20 mouse cellular contexts compared by ENCODE assay signal in genomic region chr10:13270270-13270669, GRCm38 (mm10).
A peak's percentile ranks its signal among the peaks of the same experiment; 100 is the strongest.
DNase-seq lines count a peak whose midpoint lies in the region; ATAC-seq and TF ChIP-seq lines count a peak whose summit lies in the region.
"Had no signal": no experiment of that assay in that cellular context is flagged by ENCODE, and none has a peak within 500 bp of the region (broad histone marks: within the 10 kb centered on the region; RNA-seq: fewer than 3 reads in every experiment).

No protein-coding gene starts in this region.

- peaks cover 34% of the 10 kb centered on the region for H3K4me1 ChIP-seq in heart, embryonic 13.5 days
- H3K4me1 ChIP-seq in lung, embryonic 16.5 days (replicated peaks; ENCODE audit: control insufficient read depth, insufficient read depth, low read length): 0 out of 2 replicates have a peak, but pooled peaks cover 2% of the 10 kb centered on the region
- 0 out of 2 replicates have a peak, but pooled peaks cover 2% of the 10 kb centered on the region for H3K4me1 ChIP-seq in limb, embryonic 13.5 days
- H3K4me1 ChIP-seq in stomach, postnatal 0 days (replicated peaks; ENCODE audit: control insufficient read depth, insufficient read depth): no peaks in the 10 kb centered on the region
- no peaks in the 10 kb centered on the region for H3K4me1 ChIP-seq in midbrain, embryonic 15.5 days
- H3K4me1 ChIP-seq: embryonic facial prominence, embryonic 12.5 days; hindbrain, embryonic 15.5 days had no signal

- no peak overlapping the region for H3K4me2 ChIP-seq in heart, embryonic 13.5 days
- H3K4me2 ChIP-seq in lung, embryonic 16.5 days (ENCODE audit: low read depth, low read length): no peak overlapping the region
- no peak overlapping the region for H3K4me2 ChIP-seq in limb, embryonic 13.5 days (replicated peaks)
- 0 out of 2 replicates have a peak overlapping the region, but pooled peaks have one; percentile 0 for H3K4me2 ChIP-seq in stomach, postnatal 0 days (replicated peaks; ENCODE audit: low read depth)
- H3K4me2 ChIP-seq in midbrain, embryonic 15.5 days: no peak overlapping the region
- H3K4me2 ChIP-seq: embryonic facial prominence, embryonic 12.5 days; heart, embryonic 11.5 days; hindbrain, embryonic 15.5 days had no signal

- DNase-seq in heart, postnatal 14 days: no peak
- DNase-seq in lung, postnatal 4 days: no peak
- no peak for DNase-seq in stomach, postnatal 0 days (ENCODE audit: low spot score)
- no peak for DNase-seq in testis, postnatal 10 days (ENCODE audit: low spot score)
- DNase-seq: adrenal gland, postnatal 10 days; cerebellum, adult 11-12 months; cerebellum, adult 9-10 months; cerebellum, postnatal 25 days; gastrocnemius, postnatal 10 days; heart, adult 2 months; heart, postnatal 36 days had no signal

- intact Hi-C loops in heart, postnatal 14 days (cut with DNase I): no loop called here

- no peak for TF ChIP-seq CTCF in stomach, postnatal 0 days (IDR thresholded peaks at IDR 0.05; ENCODE audit: low read depth)

- H3K27me3 ChIP-seq in heart, embryonic 13.5 days (replicated peaks): no peaks in the 10 kb centered on the region
- H3K27me3 ChIP-seq in lung, embryonic 16.5 days (ENCODE audit: control insufficient read depth, insufficient read depth, low read depth, low read length): no peaks in the 10 kb centered on the region
- H3K27me3 ChIP-seq in limb, embryonic 13.5 days: no peaks in the 10 kb centered on the region
- no peaks in the 10 kb centered on the region for H3K27me3 ChIP-seq in stomach, postnatal 0 days (ENCODE audit: control insufficient read depth, insufficient read depth, low read length)
- no peaks in the 10 kb centered on the region for H3K27me3 ChIP-seq in midbrain, embryonic 15.5 days (replicated peaks)
- H3K27me3 ChIP-seq: CH12.LX; embryonic facial prominence, embryonic 12.5 days; hindbrain, embryonic 15.5 days had no signal

- no peak for ATAC-seq in heart, embryonic 13.5 days (ENCODE audit: extremely low read depth, insufficient number of reproducible peaks, low FRiP score, low TSS enrichment)
- peak; percentile 41; the same call in 1 of the 2 replicates for ATAC-seq in lung, embryonic 16.5 days (ENCODE audit: low read depth)
- no peak for ATAC-seq in limb, embryonic 13.5 days (ENCODE audit: low FRiP score, low read depth)
- peak; percentile 76 for ATAC-seq in stomach, postnatal 0 days (ENCODE audit: low FRiP score, low TSS enrichment)
- ATAC-seq in midbrain, embryonic 15.5 days (replicated peaks): no peak
- ATAC-seq: forebrain, embryonic 16.5 days had no signal

- H3K4me3 ChIP-seq in heart, embryonic 13.5 days: no peak overlapping the region
- no peak overlapping the region for H3K4me3 ChIP-seq in lung, embryonic 16.5 days (ENCODE audit: low read length)
- H3K4me3 ChIP-seq in limb, embryonic 13.5 days: no peak overlapping the region
- H3K4me3 ChIP-seq in stomach, postnatal 0 days (ENCODE audit: low read depth, low read length): no peak overlapping the region
- no peak overlapping the region for H3K4me3 ChIP-seq in midbrain, embryonic 15.5 days
- H3K4me3 ChIP-seq: embryonic facial prominence, embryonic 12.5 days; heart, adult 2 months; hindbrain, embryonic 15.5 days had no signal

- no peak for TF ChIP-seq EP300 in stomach, postnatal 0 days (optimal IDR thresholded peaks at IDR 0.05)

- WGBS in heart, embryonic 13.5 days: 67% methylated on average over 7 of the region's 7 CpGs
- WGBS in lung, embryonic 16.5 days: 61% methylated on average over 7 of the region's 7 CpGs
- 91% methylated on average over 7 of the region's 7 CpGs for WGBS in limb, embryonic 13.5 days
- WGBS in stomach, postnatal 0 days: 31% methylated on average over 7 of the region's 7 CpGs
- 91% methylated on average over 7 of the region's 7 CpGs for WGBS in midbrain, embryonic 15.5 days

- H3K27ac ChIP-seq in heart, embryonic 13.5 days (replicated peaks): 0 out of 2 replicates have a peak overlapping the region, but pooled peaks have one; percentile 24
- H3K27ac ChIP-seq in lung, embryonic 16.5 days (ENCODE audit: low read length): no peak overlapping the region
- H3K27ac ChIP-seq in limb, embryonic 13.5 days: peak overlapping the region; percentile 86
- H3K27ac ChIP-seq in stomach, postnatal 0 days (replicated peaks): no peak overlapping the region; the same call in 1 of the 2 replicates
- H3K27ac ChIP-seq in midbrain, embryonic 15.5 days: no peak overlapping the region
- H3K27ac ChIP-seq: embryonic facial prominence, embryonic 12.5 days; heart, adult 2 months; hindbrain, embryonic 15.5 days had no signal

- H3K36me3 ChIP-seq in heart, embryonic 13.5 days: peaks cover 49% of the 10 kb centered on the region
- H3K36me3 ChIP-seq in lung, embryonic 16.5 days (ENCODE audit: control insufficient read depth, insufficient read depth, low read length): no peaks in the 10 kb centered on the region; the same call in 1 of the 2 replicates
- 0 out of 2 replicates have a peak, but pooled peaks cover 9% of the 10 kb centered on the region for H3K36me3 ChIP-seq in limb, embryonic 13.5 days
- 0 out of 2 replicates have a peak, but pooled peaks cover 2% of the 10 kb centered on the region for H3K36me3 ChIP-seq in stomach, postnatal 0 days (ENCODE audit: control insufficient read depth, insufficient read depth, low read length)
- no peaks in the 10 kb centered on the region for H3K36me3 ChIP-seq in midbrain, embryonic 15.5 days (replicated peaks)
- H3K36me3 ChIP-seq: embryonic facial prominence, embryonic 12.5 days; hindbrain, embryonic 15.5 days had no signal

- H3K9me3 ChIP-seq in heart, embryonic 13.5 days: no peaks in the 10 kb centered on the region
- H3K9me3 ChIP-seq in lung, embryonic 16.5 days (ENCODE audit: control insufficient read depth, low read length): no peaks in the 10 kb centered on the region
- H3K9me3 ChIP-seq in limb, embryonic 13.5 days: no peaks in the 10 kb centered on the region
- H3K9me3 ChIP-seq in stomach, postnatal 0 days (ENCODE audit: control insufficient read depth, low read length): no peaks in the 10 kb centered on the region
- no peaks in the 10 kb centered on the region for H3K9me3 ChIP-seq in midbrain, embryonic 15.5 days
- H3K9me3 ChIP-seq: embryonic facial prominence, embryonic 12.5 days; hindbrain, embryonic 15.5 days had no signal

- H3K9ac ChIP-seq in heart, embryonic 13.5 days: no peak overlapping the region
- no peak overlapping the region for H3K9ac ChIP-seq in lung, embryonic 16.5 days (ENCODE audit: low read length)
- no peak overlapping the region for H3K9ac ChIP-seq in limb, embryonic 13.5 days
- no peak overlapping the region for H3K9ac ChIP-seq in stomach, postnatal 0 days (ENCODE audit: low read length)
- no peak overlapping the region for H3K9ac ChIP-seq in midbrain, embryonic 15.5 days
- H3K9ac ChIP-seq: embryonic facial prominence, embryonic 12.5 days; hindbrain, embryonic 15.5 days had no signal

Comparison
In these comparisons a context has a peak if more than half of its experiments do, and no peak if none do; other contexts are left out.
1. ATAC-seq: peak in lung, embryonic 16.5 days (single experiment) and stomach, postnatal 0 days (single experiment); none in heart, embryonic 13.5 days (single experiment), limb, embryonic 13.5 days (single experiment) and midbrain, embryonic 15.5 days (single experiment).
2. H3K27ac ChIP-seq: peak in heart, embryonic 13.5 days (single experiment) and limb, embryonic 13.5 days (single experiment); none in lung, embryonic 16.5 days (single experiment), stomach, postnatal 0 days (single experiment) and midbrain, embryonic 15.5 days (single experiment).